Mouse (Mus musculus) CH12.LX (cell line): ENCODE measurements around the gene Gpbar1. TPM values are rescaled to one million over a fixed set of nuclear protein-coding genes. Genes with fewer than 3 reads are reported as not detected.

Experiments used
- DNase-seq: peaks from one replicate; pipeline ENCODE4 v3.0.0-alpha.2; 2013; ENCODE audit errors: extremely low read depth
- H3K27ac ChIP-seq: 2 replicates; pipeline ENCODE4 v1.5.1; 2012; ENCODE audit warnings: low read depth, mild to moderate bottlenecking, control low read depth, moderate library complexity; ENCODE audit not compliant: insufficient read depth
- H3K27me3 ChIP-seq: replicated peaks from 2 replicates; pipeline ENCODE3; 2012; ENCODE audit warnings: inconsistent platforms
- H3K36me3 ChIP-seq, 2 experiments: replicated peaks in 1 of 2; 2 replicates each; pipeline versions ENCODE3 to v1.6.1; 2012; ENCODE audit warnings: inconsistent platforms in 1 of 2, low read length in 1 of 2, mild to moderate bottlenecking in 1 of 2, mixed read lengths in 1 of 2, moderate library complexity in 1 of 2; ENCODE audit not compliant: control insufficient read depth in 1 of 2, insufficient read depth in 1 of 2
- H3K4me1 ChIP-seq, 2 experiments: 2 replicates each; pipeline ENCODE4 v1.6.1; 2012; ENCODE audit warnings: inconsistent platforms in 1 of 2, moderate library complexity in 1 of 2; ENCODE audit not compliant: insufficient read depth in 2 of 2, control insufficient read depth in 1 of 2
- H3K4me2 ChIP-seq: 2 replicates; pipeline ENCODE4 v1.6.1; 2012; ENCODE audit warnings: low read depth, mild to moderate bottlenecking, control low read depth; ENCODE audit not compliant: poor library complexity, insufficient read depth, severe bottlenecking
- H3K4me3 ChIP-seq, 3 experiments: fragments of 150-350 bp in 1 of 3; sonication (generic) in 1 of 3; replicated peaks in 1 of 3; 2 replicates each; pipeline versions ENCODE3 to v1.5.1; 2011 to 2012; ENCODE audit warnings: low read depth in 2 of 3, low read length in 2 of 3, mild to moderate bottlenecking in 2 of 3, moderate library complexity in 2 of 3, control low read depth in 1 of 3, improper control_type of control experiment in 1 of 3, inconsistent platforms in 1 of 3, mixed read lengths in 1 of 3; ENCODE audit not compliant: poor library complexity in 1 of 3
- H3K79me2 ChIP-seq: replicated peaks from 2 replicates; pipeline ENCODE4 v1.6.1; 2012; ENCODE audit warnings: mild to moderate bottlenecking, moderate library complexity; ENCODE audit not compliant: control insufficient read depth, poor library complexity, insufficient read depth, severe bottlenecking; ENCODE audit errors: extremely low read depth
- H3K9ac ChIP-seq: 2 replicates; pipeline ENCODE4 v1.6.1; 2012; ENCODE audit warnings: low read depth, mild to moderate bottlenecking, control low read depth, moderate library complexity; ENCODE audit not compliant: insufficient read depth
- H3K9me3 ChIP-seq: replicated peaks from 2 replicates; pipeline ENCODE3; 2012; ENCODE audit warnings: low read length, inconsistent platforms, mixed read lengths
- BHLHE40 ChIP-seq: IDR thresholded peaks from 2 replicates; pipeline ENCODE4 v1.6.1; 2011; ENCODE audit warnings: mild to moderate bottlenecking, low read depth, low read length, improper control_type of control experiment
- CTCF ChIP-seq, 2 experiments: IDR thresholded peaks in 1 of 2; conservative IDR thresholded peaks in 1 of 2; 2 replicates each; pipeline ENCODE4 v1.5.1; 2011 to 2012; ENCODE audit warnings: low read depth in 2 of 2, low read length in 2 of 2, improper control_type of control experiment in 1 of 2, inconsistent platforms in 1 of 2, mild to moderate bottlenecking in 1 of 2, moderate library complexity in 1 of 2
- E2F4 ChIP-seq: IDR thresholded peaks from 2 replicates; pipeline ENCODE4 v1.6.1; 2011; ENCODE audit warnings: low read depth, low read length, improper control_type of control experiment; ENCODE audit not compliant: insufficient replicate concordance
- ETS1 ChIP-seq: conservative IDR thresholded peaks from 2 replicates; pipeline ENCODE4 v1.6.1; 2012; ENCODE audit warnings: low read depth, mild to moderate bottlenecking, inconsistent platforms, low read length, improper control_type of control experiment, moderate library complexity
- HCFC1 ChIP-seq: IDR thresholded peaks from 2 replicates; pipeline ENCODE4 v1.6.1; 2012; ENCODE audit warnings: low read depth, mild to moderate bottlenecking, inconsistent platforms, low read length, improper control_type of control experiment
- IRF4 ChIP-seq: IDR thresholded peaks from 2 replicates; pipeline ENCODE4 v1.6.1; 2014; ENCODE audit warnings: low read depth, mild to moderate bottlenecking, inconsistent platforms, low read length, improper control_type of control experiment
- MAX ChIP-seq: IDR thresholded peaks from 2 replicates; pipeline ENCODE4 v1.6.1; 2011; ENCODE audit warnings: low read length, improper control_type of control experiment
- MYC ChIP-seq: IDR thresholded peaks from 2 replicates; pipeline ENCODE4 v1.6.1; 2011; ENCODE audit warnings: low read depth, mild to moderate bottlenecking, improper control_type of control experiment, low read length
- NELFE ChIP-seq: IDR thresholded peaks from 2 replicates; pipeline ENCODE4 v1.6.1; 2011; ENCODE audit warnings: low read depth, low read length, improper control_type of control experiment
- NRF1 ChIP-seq: IDR thresholded peaks from 2 replicates; pipeline ENCODE4 v1.6.1; 2014; ENCODE audit warnings: low read depth, mild to moderate bottlenecking, inconsistent platforms, low read length, improper control_type of control experiment, moderate library complexity
- PAX5 ChIP-seq: IDR thresholded peaks from 2 replicates; pipeline ENCODE4 v1.6.1; 2012; ENCODE audit warnings: low read length, inconsistent platforms, mixed read lengths
- POLR2A ChIP-seq: IDR thresholded peaks from 2 replicates; pipeline ENCODE4 v1.6.1; 2011; ENCODE audit warnings: low read depth, mild to moderate bottlenecking, improper control_type of control experiment, low read length
- RAD21 ChIP-seq: IDR thresholded peaks from 2 replicates; pipeline ENCODE4 v1.6.1; 2011; ENCODE audit warnings: low read depth, mild to moderate bottlenecking, low read length, improper control_type of control experiment, moderate library complexity
- RCOR1 ChIP-seq: conservative IDR thresholded peaks from 2 replicates; pipeline ENCODE4 v1.6.1; 2012; ENCODE audit warnings: low read depth, mild to moderate bottlenecking, inconsistent platforms, low read length, improper control_type of control experiment
- SIN3A ChIP-seq: IDR thresholded peaks from 2 replicates; pipeline ENCODE4 v1.6.1; 2012; ENCODE audit warnings: low read length, improper control_type of control experiment, inconsistent platforms
- SMC3 ChIP-seq: IDR thresholded peaks from 2 replicates; pipeline ENCODE4 v1.6.1; 2011; ENCODE audit warnings: low read depth, low read length, improper control_type of control experiment
- TBP ChIP-seq: conservative IDR thresholded peaks from 2 replicates; pipeline ENCODE4 v1.6.1; 2011; ENCODE audit warnings: low read depth, low read length, improper control_type of control experiment
- TCF12 ChIP-seq: IDR thresholded peaks from 2 replicates; pipeline ENCODE4 v1.6.1; 2014; ENCODE audit warnings: low read depth, mild to moderate bottlenecking, inconsistent platforms, low read length, improper control_type of control experiment
- UBTF ChIP-seq: IDR thresholded peaks from 2 replicates; pipeline ENCODE4 v1.6.1; 2012; ENCODE audit warnings: low read depth, mild to moderate bottlenecking, inconsistent platforms, low read length, improper control_type of control experiment, moderate library complexity
- USF1 ChIP-seq: IDR thresholded peaks from 2 replicates; pipeline ENCODE4 v1.6.1; 2014; ENCODE audit warnings: low read depth, mild to moderate bottlenecking, inconsistent platforms, low read length, improper control_type of control experiment
- USF2 ChIP-seq: conservative IDR thresholded peaks from 2 replicates; pipeline ENCODE4 v1.6.1; 2011; ENCODE audit warnings: low read depth, low read length, improper control_type of control experiment
- ZMIZ1 ChIP-seq: IDR thresholded peaks from 2 replicates; pipeline ENCODE4 v1.6.1; 2012; ENCODE audit warnings: low read depth, mild to moderate bottlenecking, inconsistent platforms, low read length, improper control_type of control experiment
- ZNF384 ChIP-seq: IDR thresholded peaks from 2 replicates; pipeline ENCODE4 v1.6.1; 2012; ENCODE audit warnings: low read depth, low read length, improper control_type of control experiment, inconsistent platforms
- dilution Hi-C: fragments of 300-500 bp; cut with MboI; formaldehyde crosslinking; loops from 2 replicates; pipeline ENCODE4 v1.14.3; 2020; ENCODE audit warnings: low sequenced_read_pairs; ENCODE audit not compliant: extremely low pct_unique_long_range_greater_than_20kb, extremely low pct_ligation_motif_present
- in situ Hi-C: fragments of 300-500 bp; cut with MboI; formaldehyde crosslinking; loops from 3 replicates; pipeline ENCODE4 v1.14.3; 2019; ENCODE audit warnings: low sequenced_read_pairs, low pct_ligation_motif_present, low pct_unique_long_range_greater_than_20kb, mixed read lengths
- polyA plus RNA-seq: library from polyadenylated mRNA; unstranded; fragments of >175 nt; gene quantifications from 2 replicates; pipeline ENCODE4 v1.2.1, GENCODE M21; 2012; ENCODE audit warnings: low read depth; ENCODE audit not compliant: insufficient read length
- total RNA-seq, 2 experiments: library from RNA; depleted of rRNA; stranded (reverse); fragments of 300-350 nt in 1 of 2; fragments of >200 nt in 1 of 2; gene quantifications; 2 replicates each; pipeline ENCODE4 v1.2.3; 2012 to 2014

The Gpbar1 gene
- total and polyA plus RNA-seq, 3 experiments, result not detected

- H3K9ac ChIP-seq, result no peak overlapping the region
- TF ChIP-seq ETS1 (no peak), E2F4 (no peak), ZMIZ1 (no peak), TCF12 (no peak), USF1 (no peak), UBTF (no peak), IRF4 (no peak), TBP (no peak), HCFC1 (no peak), NELFE (no peak), USF2 (no peak), RCOR1 (no peak), ZNF384 (no peak), PAX5 (no peak), MAX (no peak), BHLHE40 (no peak), NRF1 (no peak), MYC (no peak), POLR2A (no peak), SIN3A (no peak)
- peaks cover 8 to 23% of the 10 kb centered on the region in 2 experiments for H3K4me1 ChIP-seq
- no peak for DNase-seq
- H3K4me3 ChIP-seq, result no peak overlapping the region
- dilution Hi-C loops (no loop called here), in situ Hi-C loops (no loop called here)
- H3K27me3 ChIP-seq, result no peaks in the 10 kb centered on the region
- H3K9me3 ChIP-seq, result no peaks in the 10 kb centered on the region
- no peak overlapping the region for H3K4me2 ChIP-seq
- H3K36me3 ChIP-seq, result peaks cover 70 to 90% of the 10 kb centered on the region in 2 experiments
- no peak overlapping the region; the same call in 1 of the 2 replicates for H3K27ac ChIP-seq
- H3K79me2 ChIP-seq, result peaks cover 22% of the 10 kb centered on the region
Measured at GRCm38 (mm10) chr1:74262510-74262909, 15.8 kb upstream of the Gpbar1 start.

GRCm38 (mm10) chr1:74268750-74269149, 9.6 kb upstream of the Gpbar1 start:
- Histone ChIP-seq H3K4me2 (no peak overlapping the region), H3K79me2 (no peaks in the 10 kb centered on the region), H3K4me3 (no peak overlapping the region), H3K9me3 (no peaks in the 10 kb centered on the region), H3K9ac (no peak overlapping the region), H3K36me3 (peaks cover 38 to 68% of the 10 kb centered on the region in 2 experiments), H3K4me1 (peaks cover 0 to 6% of the 10 kb centered on the region in 2 experiments; a peak in 1 of 4 replicates), H3K27ac (no peak overlapping the region), H3K27me3 (no peaks in the 10 kb centered on the region)
- in situ Hi-C loops, result no loop called here
- TF ChIP-seq ZNF384 (no peak), CTCF (conservative IDR thresholded peaks at IDR 0.05 in 1 of 2, IDR thresholded peaks at IDR 0.05 in 1 of 2; ENCODE audit: low read depth in 2 of 2, low read length in 2 of 2) (peak in 1 of 2 experiments; percentile 76; a peak in 2 of 4 replicates), SMC3 (peak; percentile 31), RAD21 (peak; percentile 55)
- DNase-seq, result no peak
- dilution Hi-C loops, result no loop called here
